Mouse (Mus musculus) heart, embryonic 15.5 days (tissue): Measurements from ENCODE around the gene Plcb3. TPM values are rescaled to one million over a fixed set of nuclear protein-coding genes. Genes with fewer than 3 reads are reported as not detected.

Experiments used
- ATAC-seq: fragments of 200-750 bp; cut with Nextera tagmentation; replicated peaks from 2 replicates; pipeline ENCODE4 v1.8.0; 2017; ENCODE audit warnings: low read depth, moderate TSS enrichment; ENCODE audit not compliant: insufficient number of reproducible peaks, insufficient read depth, low FRiP score
- H3K27ac ChIP-seq: fragments of 300-500 bp; sonication (generic); 2 replicates; pipeline ENCODE4 v1.5.1; 2015; ENCODE audit warnings: mild to moderate bottlenecking, inconsistent platforms
- H3K27me3 ChIP-seq: fragments of 300-500 bp; sonication (generic); 2 replicates; pipeline ENCODE4 v1.6.1; 2015; ENCODE audit warnings: inconsistent platforms
- H3K36me3 ChIP-seq: fragments of 300-500 bp; sonication (generic); 2 replicates; pipeline ENCODE4 v1.6.1; 2015; ENCODE audit warnings: mild to moderate bottlenecking, inconsistent platforms
- H3K4me1 ChIP-seq: fragments of 300-500 bp; sonication (generic); replicated peaks from 2 replicates; pipeline ENCODE4 v1.6.1; 2015; ENCODE audit warnings: inconsistent platforms
- H3K4me2 ChIP-seq: fragments of 300-500 bp; sonication (generic); 2 replicates; pipeline ENCODE4 v1.6.1; 2015; ENCODE audit warnings: inconsistent platforms, mild to moderate bottlenecking, moderate library complexity
- H3K4me3 ChIP-seq: fragments of 300-500 bp; sonication (generic); 2 replicates; pipeline ENCODE4 v1.5.1; 2015; ENCODE audit warnings: mild to moderate bottlenecking, inconsistent platforms
- H3K9ac ChIP-seq: fragments of 300-500 bp; sonication (generic); 2 replicates; pipeline ENCODE4 v1.6.1; 2015; ENCODE audit warnings: mild to moderate bottlenecking, inconsistent platforms
- H3K9me3 ChIP-seq: fragments of 300-500 bp; sonication (generic); replicated peaks from 2 replicates; pipeline ENCODE4 v1.6.1; 2016; ENCODE audit warnings: inconsistent platforms
- WGBS: fragments of 180-500 bp; shearing (Covaris S2); methylation state at CpG from one replicate; pipeline ENCODE4 v1.1.7; 2015; ENCODE audit warnings: mixed read lengths; 5-methylcytosine and 5-hydroxymethylcytosine counted together
- polyA plus RNA-seq: library from polyadenylated mRNA; unstranded; fragments of >200 nt; fragmentation: Nextera tagmentation; extraction: Ambion mirVana; gene quantifications from 2 replicates; pipeline ENCODE4 v1.2.1, GENCODE M21; 2015

The Plcb3 gene
- 16.4 and 25.3 TPM in 2 replicates for polyA plus RNA-seq

- WGBS = under 1% methylated on average over 16 of the region's 16 CpGs
- Histone ChIP-seq H3K27ac (peak within 1 kb of the TSS; percentile 93), H3K9me3 (no peaks in the 10 kb centered on the region), H3K9ac (peak within 1 kb of the TSS; percentile 82), H3K27me3 (no peaks in the 10 kb centered on the region), H3K4me2 (peak within 1 kb of the TSS; percentile 90), H3K4me3 (peak within 1 kb of the TSS; percentile 77), H3K36me3 (peaks cover 21% of the 10 kb centered on the region), H3K4me1 (peaks cover 54% of the 10 kb centered on the region)
- no peak for ATAC-seq
Measured at GRCm38 (mm10) chr19:6975537-6976521, at the start of gene Plcb3. Gene Plcb3 (minus strand): TSS chr19:6976470.

GRCm38 (mm10) chr19:7020224-7020641 lies 44.0 kb upstream of the Plcb3 start:
- no peak overlapping the region for H3K9ac ChIP-seq
- peaks cover 10% of the 10 kb centered on the region for H3K4me1 ChIP-seq
- peak overlapping the region; percentile 60 for H3K27ac ChIP-seq
- 42% methylated on average over 3 of the region's 3 CpGs for WGBS
- H3K27me3 ChIP-seq = no peaks in the 10 kb centered on the region
- peak; percentile 18; the same call in 1 of the 2 replicates for ATAC-seq
- H3K4me3 ChIP-seq = no peak overlapping the region
- peaks cover 56% of the 10 kb centered on the region for H3K36me3 ChIP-seq
- no peaks in the 10 kb centered on the region for H3K9me3 ChIP-seq
- no peak overlapping the region for H3K4me2 ChIP-seq

GRCm38 (mm10) chr19:7019191-7019590 lies 42.9 kb upstream of the Plcb3 start, which contains the start of gene Fermt3:
Gene Fermt3 (minus strand): TSS chr19:7019469.
- H3K4me2 ChIP-seq = peak within 1 kb of the TSS; percentile 23; the same call in 1 of the 2 replicates
- H3K9ac ChIP-seq = no peak within 1 kb of the TSS
- WGBS = 58% methylated on average over 5 of the region's 5 CpGs
- peaks cover 45% of the 10 kb centered on the region for H3K36me3 ChIP-seq
- H3K4me1 ChIP-seq = peaks cover 10% of the 10 kb centered on the region
- peak within 1 kb of the TSS; percentile 60 for H3K27ac ChIP-seq
- peak within 1 kb of the TSS; percentile 20 for H3K4me3 ChIP-seq
- no peaks in the 10 kb centered on the region for H3K27me3 ChIP-seq
- H3K9me3 ChIP-seq = no peaks in the 10 kb centered on the region
- peak; percentile 53; the same call in 1 of the 2 replicates for ATAC-seq

- 80% methylated on average over 11 of the region's 11 CpGs for WGBS
- peak overlapping the region; percentile 60 for H3K27ac ChIP-seq
- peak overlapping the region; percentile 20 for H3K4me3 ChIP-seq
- H3K4me2 ChIP-seq = peak overlapping the region; percentile 23; the same call in 1 of the 2 replicates
- peaks cover 40% of the 10 kb centered on the region for H3K36me3 ChIP-seq
- H3K27me3 ChIP-seq = no peaks in the 10 kb centered on the region
- H3K9me3 ChIP-seq = no peaks in the 10 kb centered on the region
- no peak overlapping the region for H3K9ac ChIP-seq
- H3K4me1 ChIP-seq = peaks cover 10% of the 10 kb centered on the region
- ATAC-seq = no peak
Measured at GRCm38 (mm10) chr19:7018546-7018945, 42.3 kb upstream of the Plcb3 start.

- H3K9ac ChIP-seq = no peak overlapping the region
- 56% methylated on average over 12 of the region's 12 CpGs for WGBS
- H3K4me2 ChIP-seq = peak overlapping the region; percentile 23; the same call in 1 of the 2 replicates
- H3K4me1 ChIP-seq = peaks cover 10% of the 10 kb centered on the region
- peak overlapping the region; percentile 20 for H3K4me3 ChIP-seq
- H3K9me3 ChIP-seq = no peaks in the 10 kb centered on the region
- ATAC-seq = no peak
- peaks cover 33% of the 10 kb centered on the region for H3K36me3 ChIP-seq
- peak overlapping the region; percentile 60 for H3K27ac ChIP-seq
- H3K27me3 ChIP-seq = no peaks in the 10 kb centered on the region
Measured at GRCm38 (mm10) chr19:7017541-7018457, 41.5 kb upstream of the Plcb3 start.

GRCm38 (mm10) chr19:7014481-7015135 lies 38.3 kb upstream of the Plcb3 start:
- no peak overlapping the region for H3K9ac ChIP-seq
- peaks cover 1% of the 10 kb centered on the region; the same call in 1 of the 2 replicates for H3K36me3 ChIP-seq
- H3K9me3 ChIP-seq = no peaks in the 10 kb centered on the region
- H3K27me3 ChIP-seq = no peaks in the 10 kb centered on the region
- H3K4me3 ChIP-seq = no peak overlapping the region
- no peak for ATAC-seq
- WGBS = 84% methylated on average over 20 of the region's 20 CpGs
- peaks cover 7% of the 10 kb centered on the region for H3K4me1 ChIP-seq
- H3K27ac ChIP-seq = no peak overlapping the region
- H3K4me2 ChIP-seq = no peak overlapping the region

GRCm38 (mm10) chr19:7013984-7014383 lies 37.7 kb upstream of the Plcb3 start:
- Histone ChIP-seq H3K36me3 (no peaks in the 10 kb centered on the region), H3K4me3 (no peak overlapping the region), H3K9ac (no peak overlapping the region), H3K9me3 (no peaks in the 10 kb centered on the region), H3K4me1 (peaks cover 3% of the 10 kb centered on the region), H3K4me2 (no peak overlapping the region), H3K27me3 (no peaks in the 10 kb centered on the region), H3K27ac (no peak overlapping the region)
- no peak for ATAC-seq
- WGBS = 89% methylated on average over 9 of the region's 9 CpGs

GRCm38 (mm10) chr19:7012426-7012825 lies 36.2 kb upstream of the Plcb3 start:
- no peaks in the 10 kb centered on the region for H3K4me1 ChIP-seq
- no peaks in the 10 kb centered on the region for H3K9me3 ChIP-seq
- H3K27me3 ChIP-seq = no peaks in the 10 kb centered on the region
- no peak overlapping the region for H3K4me2 ChIP-seq
- no peak overlapping the region for H3K27ac ChIP-seq
- H3K4me3 ChIP-seq = no peak overlapping the region
- no peak overlapping the region for H3K9ac ChIP-seq
- 84% methylated on average over 4 of the region's 4 CpGs for WGBS
- ATAC-seq = no peak
- no peaks in the 10 kb centered on the region for H3K36me3 ChIP-seq

GRCm38 (mm10) chr19:7006892-7007593 lies 30.8 kb upstream of the Plcb3 start:
- Histone ChIP-seq H3K27me3 (no peaks in the 10 kb centered on the region), H3K9me3 (no peaks in the 10 kb centered on the region), H3K36me3 (no peaks in the 10 kb centered on the region), H3K4me3 (no peak overlapping the region), H3K4me2 (no peak overlapping the region), H3K27ac (no peak overlapping the region), H3K4me1 (peaks cover 8% of the 10 kb centered on the region), H3K9ac (no peak overlapping the region)
- ATAC-seq = no peak
- WGBS = 79% methylated on average over 9 of the region's 9 CpGs

GRCm38 (mm10) chr19:6999360-7000063 lies 23.2 kb upstream of the Plcb3 start:
- Histone ChIP-seq H3K4me1 (peaks cover 31% of the 10 kb centered on the region), H3K9me3 (no peaks in the 10 kb centered on the region), H3K9ac (no peak overlapping the region), H3K27ac (no peak overlapping the region), H3K36me3 (peaks cover 23% of the 10 kb centered on the region), H3K4me3 (no peak overlapping the region), H3K27me3 (no peaks in the 10 kb centered on the region), H3K4me2 (no peak overlapping the region)
- no peak for ATAC-seq
- 93% methylated on average over 19 of the region's 19 CpGs for WGBS
